Mouse (Mus musculus) granulocyte monocyte progenitor cell, adult 5-6 weeks (primary cell): ENCODE measurements at regions not wholly inside any gene's neighbourhood (a gene's known extent, or its start where the extent isn't known, plus 50 kb on each side); places are given as distances from the start of the nearest gene placed in this dataset.

Experiments used
- ATAC-seq: replicated peaks from 2 replicates; pipeline ENCODE4 v1.8.0; 2016; ENCODE audit warnings: mild to moderate bottlenecking, moderate TSS enrichment, inconsistent platforms; ENCODE audit not compliant: poor library complexity, severe bottlenecking

- no peak for ATAC-seq
These were observed 60.3 kb upstream of the Lhx1 start for GRCm38 (mm10) chr11:84585626-84586025.

GRCm38 (mm10) chr11:84578805-84579541, 53.6 kb upstream of the Lhx1 start:
- ATAC-seq: no peak
